Mouse (Mus musculus): Measurements from ENCODE around the gene Tmem8. TPM values are rescaled to one million over a fixed set of nuclear protein-coding genes. Genes with fewer than 3 reads are reported as not detected.

The Tmem8 gene
- polyA plus RNA-seq, 1 experiment: 5.1 TPM

- no peak overlapping the region for H3K4me3 ChIP-seq (ENCODE audit: insufficient read depth, low read depth, low read length)
- H3K4me1 ChIP-seq (ENCODE audit: control insufficient read depth, insufficient read depth, insufficient read length, low read length): no peaks in the 10 kb centered on the region
- no peak overlapping the region for H3K27ac ChIP-seq (replicated peaks; ENCODE audit: low read depth, low read length)
Measured at GRCm38 (mm10) chr17:26149056-26149455, 36.0 kb downstream of the Tmem8 start.

DNA sequence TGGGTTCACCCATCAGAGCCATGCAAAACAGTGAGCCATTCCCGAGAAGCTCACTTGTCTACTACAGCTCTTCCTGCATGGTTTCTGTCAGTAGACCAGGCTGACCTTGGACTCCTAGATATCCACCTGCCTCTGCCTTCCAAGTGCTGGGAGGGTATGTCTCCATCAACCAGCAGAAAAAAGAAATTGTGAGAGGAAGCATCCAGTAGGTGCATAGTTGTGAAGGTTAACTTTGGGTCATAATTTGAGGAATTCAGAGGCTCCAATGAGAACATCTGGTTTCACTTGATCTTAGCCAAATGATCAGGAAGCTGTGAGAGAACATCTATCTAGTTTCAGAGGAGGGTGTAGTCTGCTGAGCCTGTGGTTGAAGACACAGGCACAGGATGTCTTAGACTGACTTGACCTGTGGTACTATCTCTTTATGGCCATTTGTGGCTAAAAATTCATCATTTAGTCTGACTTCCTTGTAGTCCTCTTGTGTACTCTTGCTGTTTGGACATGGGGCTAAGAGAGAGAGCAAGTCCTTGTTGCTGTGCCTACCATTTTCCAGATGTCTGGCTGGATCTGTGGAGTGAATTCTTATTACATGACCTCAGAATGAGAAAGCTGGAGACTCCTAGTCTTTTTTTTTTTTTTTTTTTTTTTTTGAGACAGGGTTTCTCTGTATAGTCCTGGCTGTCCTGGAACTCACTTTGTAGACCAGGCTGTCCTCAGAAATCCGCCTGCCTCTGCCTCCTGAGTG, 39.0 kb downstream of the Tmem8 start:
- H3K27ac ChIP-seq (replicated peaks; ENCODE audit: low read depth, low read length): no peak overlapping the region
- H3K4me3 ChIP-seq (ENCODE audit: insufficient read depth, low read depth, low read length): no peak overlapping the region
- H3K4me1 ChIP-seq (ENCODE audit: control insufficient read depth, insufficient read depth, insufficient read length, low read length): no peaks in the 10 kb centered on the region

GRCm38 (mm10) chr17:26162736-26163135, 49.6 kb downstream of the Tmem8 start:
- Histone ChIP-seq H3K27ac (replicated peaks; ENCODE audit: low read depth, low read length) (no peak overlapping the region), H3K4me3 (ENCODE audit: insufficient read depth, low read depth, low read length) (no peak overlapping the region), H3K4me1 (ENCODE audit: control insufficient read depth, insufficient read depth, insufficient read length, low read length) (no peaks in the 10 kb centered on the region)

DNA sequence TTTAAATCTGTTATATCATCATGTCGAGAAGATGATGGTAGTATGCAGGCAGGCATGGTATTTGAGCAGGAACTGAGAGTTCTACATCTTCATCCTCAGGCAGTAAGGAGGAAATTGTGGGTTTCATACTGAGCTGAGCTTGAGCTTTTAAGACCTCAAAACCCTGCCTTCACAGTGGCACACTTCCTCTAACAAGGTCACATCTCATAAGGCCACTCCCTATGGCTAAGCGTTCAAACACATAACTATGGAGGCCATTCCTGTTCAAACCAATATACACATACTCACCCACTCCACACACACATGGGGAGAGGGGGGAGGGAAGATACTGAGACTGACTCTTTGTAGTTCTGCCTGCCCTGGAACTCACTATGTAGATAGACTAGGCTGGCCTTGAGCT, 54.9 kb downstream of the Tmem8 start:
- Histone ChIP-seq H3K4me3 (ENCODE audit: insufficient read depth, low read depth, low read length) (no peak overlapping the region), H3K27ac (replicated peaks; ENCODE audit: low read depth, low read length) (peak overlapping the region; percentile 72), H3K4me1 (ENCODE audit: control insufficient read depth, insufficient read depth, insufficient read length, low read length) (no peaks in the 10 kb centered on the region)

Other genes with a start within 250 kb of the Tmem8 start
- gene Mcrip2, start 244.5 kb upstream of the Tmem8 start, polyA plus RNA-seq (2012; ENCODE audit: insufficient read depth, insufficient read length, missing spikeins): 432 and 445 TPM in 2 replicates
- gene Mettl26, start 238.2 kb upstream of the Tmem8 start, polyA plus RNA-seq (2012; ENCODE audit: insufficient read depth, insufficient read length, missing spikeins): 47.5 and 52.1 TPM in 2 replicates
- not detected in 2 replicates for gene Wfikkn1, start 232.4 kb upstream of the Tmem8 start, polyA plus RNA-seq (2012; ENCODE audit: insufficient read depth, insufficient read length, missing spikeins)
- 6.3 and 7.0 TPM in 2 replicates for gene Rab40c, start 193.6 kb upstream of the Tmem8 start, polyA plus RNA-seq (2012; ENCODE audit: insufficient read depth, insufficient read length, missing spikeins)
- 65.6 and 109 TPM in 2 replicates for gene Pigq, start 168.4 kb upstream of the Tmem8 start, polyA plus RNA-seq (2012; ENCODE audit: insufficient read depth, insufficient read length, missing spikeins)
- not detected in 2 replicates for gene Nhlrc4, start 168.3 kb upstream of the Tmem8 start, polyA plus RNA-seq (2012; ENCODE audit: insufficient read depth, insufficient read length, missing spikeins)
- gene A930017K11Rik, start 160.7 kb upstream of the Tmem8 start, polyA plus RNA-seq (2012; ENCODE audit: insufficient read depth, insufficient read length, missing spikeins): not detected in 2 replicates
- gene Capn15, start 127.5 kb upstream of the Tmem8 start, polyA plus RNA-seq (2012; ENCODE audit: insufficient read depth, insufficient read length, missing spikeins): 4.7 and 5.6 TPM in 2 replicates
- 5.3 and 5.7 TPM in 2 replicates for gene Rab11fip3, start 43.7 kb upstream of the Tmem8 start, polyA plus RNA-seq (2012; ENCODE audit: insufficient read depth, insufficient read length, missing spikeins)
- 48.4 and 53.1 TPM in 2 replicates for gene Decr2, start 23.0 kb upstream of the Tmem8 start, polyA plus RNA-seq (2012; ENCODE audit: insufficient read depth, insufficient read length, missing spikeins)
- 1.9 and 5.5 TPM in 2 replicates for gene Nme4, start 17.7 kb upstream of the Tmem8 start, polyA plus RNA-seq (2012; ENCODE audit: insufficient read depth, insufficient read length, missing spikeins)
- gene Mrpl28, start 10.2 kb downstream of the Tmem8 start, polyA plus RNA-seq (2012; ENCODE audit: insufficient read depth, insufficient read length, missing spikeins): 126 and 135 TPM in 2 replicates
- 10.5 and 10.9 TPM in 2 replicates for gene Axin1, start 25.4 kb downstream of the Tmem8 start, polyA plus RNA-seq (2012; ENCODE audit: insufficient read depth, insufficient read length, missing spikeins)
- not detected in 2 replicates for gene Pdia2, start 85.8 kb downstream of the Tmem8 start, polyA plus RNA-seq (2012; ENCODE audit: insufficient read depth, insufficient read length, missing spikeins)
- not detected in 2 replicates for gene Rgs11, start 89.7 kb downstream of the Tmem8 start, polyA plus RNA-seq (2012; ENCODE audit: insufficient read depth, insufficient read length, missing spikeins)
- gene Arhgdig, start 94.5 kb downstream of the Tmem8 start, polyA plus RNA-seq (2012; ENCODE audit: insufficient read depth, insufficient read length, missing spikeins): 3.1 and 7.4 TPM in 2 replicates
- gene Fam234a, start 130.9 kb downstream of the Tmem8 start, polyA plus RNA-seq (2012; ENCODE audit: insufficient read depth, insufficient read length, missing spikeins): 42.0 and 48.6 TPM in 2 replicates
- 10.7 and 23.5 TPM in 2 replicates for gene Luc7l, start 139.6 kb downstream of the Tmem8 start, polyA plus RNA-seq (2012; ENCODE audit: insufficient read depth, insufficient read length, missing spikeins)

All from brown adipose tissue, adult 24 weeks (tissue).